Mouse (Mus musculus) cerebellum, adult 8-10 months (tissue): ENCODE measurements at regions not wholly inside any gene's neighbourhood (a gene's known extent, or its start where the extent isn't known, plus 50 kb on each side); places are given as distances from the start of the nearest gene placed in this dataset.
A peak's percentile ranks its signal among the peaks of the same experiment; 100 is the strongest.

ENCODE experiments used
- DNase-seq: peaks from one replicate; pipeline ENCODE4 v3.0.0; 2022

DNA sequence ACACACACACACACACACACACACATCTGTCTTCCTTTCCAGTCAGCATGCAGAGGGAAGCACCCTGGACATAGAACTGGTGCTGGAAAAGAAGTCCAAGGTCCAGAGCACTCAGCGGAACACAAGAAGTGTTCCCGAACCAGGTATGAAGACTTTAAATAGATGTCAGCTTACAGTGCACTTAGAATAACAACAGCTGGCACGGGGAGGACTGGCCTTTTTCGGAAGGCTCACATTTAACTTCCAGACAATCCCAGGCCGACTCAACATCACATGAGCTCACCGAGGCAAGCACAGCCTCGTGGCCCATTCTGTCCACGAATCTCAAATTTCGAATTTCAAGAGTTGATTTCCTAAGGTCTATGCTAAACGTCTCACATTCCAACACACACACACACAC, 70.9 kb upstream of the Slc25a33 start:
- DNase-seq = no peak

DNA sequence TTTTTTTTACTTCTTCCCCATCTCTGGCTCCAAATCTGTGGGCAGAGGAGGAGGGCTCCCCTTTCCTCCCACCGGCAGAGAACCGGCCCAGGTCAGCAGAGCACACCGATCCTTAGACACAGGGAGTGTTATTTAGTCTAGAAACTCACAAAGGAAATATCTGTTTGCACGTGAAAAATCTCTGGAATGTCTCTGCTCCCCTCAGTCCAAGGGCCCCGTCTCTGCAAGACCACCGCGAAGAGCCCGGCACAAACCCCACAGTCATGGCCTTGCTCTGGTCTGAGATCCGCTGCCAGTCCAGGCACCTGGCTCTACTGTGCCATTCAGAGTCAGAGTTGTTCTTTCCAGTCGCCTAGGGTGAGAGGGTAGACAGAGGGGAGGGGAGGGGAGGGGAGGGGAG, 69.7 kb upstream of the Slc25a33 start:
- DNase-seq = no peak

DNA sequence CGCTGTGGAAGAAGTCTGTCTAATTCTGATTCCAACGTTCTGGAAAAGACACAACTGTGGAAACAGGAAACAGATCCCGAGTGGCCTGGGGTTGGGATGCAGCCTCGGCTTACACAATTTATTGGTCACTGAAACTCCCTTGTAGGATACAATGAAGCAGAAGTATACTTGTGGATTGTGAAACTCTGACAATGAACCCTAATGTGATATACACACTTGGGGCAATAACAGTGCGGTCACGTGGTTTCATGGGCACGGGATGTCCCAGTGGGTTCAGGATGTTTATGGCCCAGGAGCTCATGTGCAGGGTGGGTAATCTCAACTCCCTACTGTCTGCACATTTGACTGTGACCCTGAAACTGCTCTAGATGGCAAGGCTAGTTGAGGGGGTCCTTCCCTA, 68.8 kb upstream of the Slc25a33 start:
- no peak for DNase-seq

DNA sequence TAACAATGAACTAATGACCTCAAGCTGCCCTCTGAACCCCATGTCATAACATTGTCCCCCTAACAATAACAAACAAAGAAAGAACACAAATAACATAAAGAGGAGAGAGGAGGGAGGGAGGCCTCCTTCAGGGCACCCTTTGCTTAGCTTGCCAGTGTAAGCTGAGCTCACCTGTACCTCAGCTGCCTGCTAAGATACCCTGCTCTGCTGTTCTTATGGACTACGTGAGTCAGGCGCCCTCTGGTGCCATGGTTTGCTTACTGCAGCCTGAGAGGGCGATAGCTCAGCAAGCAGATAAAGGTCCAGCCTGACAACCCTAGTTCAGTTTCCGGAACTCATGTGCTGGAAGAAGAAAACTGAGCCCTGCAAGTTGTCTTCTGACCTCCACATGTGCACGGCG, 67.8 kb upstream of the Slc25a33 start:
- DNase-seq = no peak

DNA sequence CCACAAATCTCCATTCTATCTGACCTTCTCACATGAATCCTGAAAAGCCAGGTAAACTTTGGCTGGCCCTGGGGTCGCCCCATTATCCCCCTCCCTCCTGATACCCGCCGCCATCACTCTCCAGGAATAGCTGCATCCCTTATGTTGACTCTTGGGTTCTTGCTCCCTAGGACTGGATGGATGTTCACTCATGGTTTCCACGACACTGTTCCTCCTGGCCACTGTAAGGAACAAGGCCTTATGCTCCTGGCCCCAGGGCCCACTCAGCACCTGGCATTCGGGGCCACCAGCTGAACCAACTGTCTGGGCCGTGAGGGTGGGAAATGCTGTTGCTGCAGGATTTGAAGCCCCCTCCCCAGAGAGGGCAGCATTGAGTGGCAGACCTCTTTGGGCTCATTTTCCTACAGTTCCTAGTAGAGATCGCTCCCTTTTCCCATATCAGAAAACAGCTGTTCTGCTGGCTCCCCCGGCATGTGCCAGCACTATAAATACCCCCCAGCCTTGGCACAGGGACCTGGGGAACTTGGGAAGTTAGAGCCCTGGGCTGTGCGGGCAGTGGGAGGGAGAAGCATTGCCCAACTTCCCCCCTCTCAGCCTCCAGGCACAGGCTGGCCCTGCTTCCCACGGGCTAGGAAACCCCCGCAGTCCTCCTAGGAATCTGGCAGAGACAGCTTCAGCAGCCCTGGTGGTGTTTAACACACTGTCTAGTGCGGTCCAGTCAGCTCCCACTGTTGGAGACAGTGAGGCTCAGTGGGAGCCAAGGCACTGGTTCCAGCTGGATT, 66.6 kb upstream of the Slc25a33 start:
- DNase-seq = no peak

DNA sequence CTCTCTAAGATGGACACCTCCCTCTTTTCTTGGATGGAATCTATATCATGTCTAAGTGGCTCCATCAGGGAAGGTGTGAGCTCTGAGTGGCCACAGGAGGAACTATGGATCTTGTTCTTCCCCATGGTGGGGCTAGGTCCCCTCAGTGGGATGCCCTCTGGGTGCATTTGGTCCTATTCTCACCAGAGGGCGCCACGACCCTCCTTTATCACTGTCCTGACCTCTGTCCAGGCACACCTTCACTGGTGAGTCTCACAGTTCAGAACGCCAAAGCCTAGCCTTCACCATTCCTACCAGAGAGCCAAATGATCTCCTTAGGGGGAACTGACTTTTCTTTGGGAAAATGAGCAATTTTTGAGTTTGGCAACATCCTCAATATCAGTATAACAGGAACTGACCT, 64.6 kb upstream of the Slc25a33 start:
- peak; percentile 16 for DNase-seq

DNA sequence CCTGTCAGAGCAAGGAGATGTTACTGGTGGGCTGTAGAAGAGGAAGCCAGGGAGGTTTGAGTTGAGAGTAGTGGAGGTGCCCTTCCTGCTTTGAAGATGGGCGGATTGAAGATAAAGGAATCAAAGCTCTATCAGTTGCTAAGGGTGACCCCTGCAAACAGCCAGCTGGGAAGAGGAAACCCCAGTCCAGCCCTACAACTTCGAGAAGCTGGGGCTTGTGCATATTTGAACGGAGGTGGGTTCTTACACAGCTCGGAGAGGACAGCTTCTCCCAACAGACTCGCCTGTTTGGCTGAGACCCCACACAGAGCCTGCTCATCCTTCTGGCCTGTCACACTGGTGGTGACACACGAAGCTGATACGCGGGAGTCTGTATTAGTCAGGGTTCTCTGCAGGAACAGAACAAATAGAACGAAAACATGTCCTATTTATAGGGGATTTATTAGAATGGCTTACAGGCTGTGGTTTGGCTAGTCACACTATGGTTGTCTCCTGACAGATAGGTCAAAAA, 60.6 kb upstream of the Slc25a33 start:
- no peak for DNase-seq

DNA sequence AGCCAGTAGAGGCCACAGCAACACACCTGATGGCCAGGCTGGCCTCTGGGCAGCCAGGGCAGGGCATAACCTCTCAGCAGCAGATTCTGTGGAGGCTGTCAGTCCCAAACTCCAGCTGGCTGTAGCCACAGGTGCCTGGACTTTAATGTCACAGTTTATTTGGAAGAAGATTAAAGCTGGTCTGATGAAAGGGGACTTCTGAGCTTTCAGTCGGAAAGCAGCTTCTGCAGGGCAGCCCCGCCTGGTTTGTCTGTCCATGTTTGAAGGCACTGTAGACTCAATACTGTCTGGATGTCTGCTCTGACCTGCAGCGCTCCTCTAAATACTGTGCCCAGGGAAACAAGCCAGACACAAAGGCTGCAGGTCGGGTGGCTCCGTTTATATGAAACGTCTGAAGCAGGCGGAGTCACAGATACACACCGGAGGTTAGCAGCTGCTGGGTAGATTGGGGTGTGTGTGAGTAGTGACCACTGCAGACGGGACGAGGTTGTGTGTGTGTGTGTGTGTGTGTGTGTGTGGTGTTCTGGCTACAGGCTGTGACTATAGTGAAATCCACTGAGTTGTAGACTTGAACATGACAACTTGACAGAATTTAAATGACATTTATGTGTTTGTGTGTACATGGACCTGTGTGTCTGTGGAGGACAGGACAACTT, 58.5 kb upstream of the Slc25a33 start:
- DNase-seq = no peak

DNA sequence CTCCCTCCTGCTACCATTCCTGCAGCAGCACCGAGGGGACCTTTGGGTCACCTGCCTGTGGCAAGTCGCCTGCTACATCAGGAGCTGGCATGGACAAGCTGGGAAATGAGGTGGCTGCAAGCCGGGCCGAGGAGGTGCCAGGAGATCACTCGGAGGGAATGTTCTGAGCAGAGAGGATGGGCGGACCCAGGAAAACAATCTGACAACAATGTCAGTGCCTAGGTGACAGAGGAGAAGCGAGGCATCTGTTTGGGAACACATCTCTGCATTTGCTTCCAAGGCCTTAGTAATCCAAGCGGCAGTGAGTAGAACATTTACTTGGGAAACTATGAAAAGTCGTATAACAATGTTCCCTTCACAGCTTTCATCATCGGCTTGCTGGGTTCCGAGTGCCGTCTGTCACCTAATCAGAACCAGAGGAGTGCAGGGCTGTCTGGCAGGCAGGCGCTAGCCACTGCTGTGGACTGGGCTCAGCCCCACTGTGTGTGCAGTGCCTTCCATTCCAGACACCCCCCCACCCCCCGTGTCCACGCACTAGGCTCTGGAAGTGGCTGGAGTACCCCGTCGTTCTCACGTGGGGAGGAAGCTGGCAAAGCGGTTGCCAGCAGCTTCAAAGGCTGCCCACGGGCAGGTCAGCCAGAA, 56.6 kb upstream of the Slc25a33 start:
- no peak for DNase-seq

DNA sequence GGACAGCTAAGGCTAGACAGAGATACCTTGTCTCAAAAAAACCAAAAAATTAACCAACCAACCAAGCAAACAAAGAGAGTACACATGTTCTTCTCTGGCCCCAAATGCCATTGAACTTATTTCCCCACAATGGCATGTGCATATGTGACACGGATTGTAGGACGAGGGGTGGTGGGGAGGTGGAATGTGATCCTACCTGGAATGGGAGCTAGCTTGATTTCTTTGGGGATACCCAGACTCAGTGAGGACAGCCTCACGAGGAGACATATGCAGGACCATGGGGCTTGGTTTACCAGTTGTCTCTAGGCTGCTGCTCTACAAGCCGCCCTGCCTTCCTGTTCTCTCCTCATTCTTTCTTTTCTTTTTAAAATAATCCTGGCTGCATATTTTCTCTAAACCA, 55.9 kb upstream of the Slc25a33 start:
- DNase-seq = no peak

DNA sequence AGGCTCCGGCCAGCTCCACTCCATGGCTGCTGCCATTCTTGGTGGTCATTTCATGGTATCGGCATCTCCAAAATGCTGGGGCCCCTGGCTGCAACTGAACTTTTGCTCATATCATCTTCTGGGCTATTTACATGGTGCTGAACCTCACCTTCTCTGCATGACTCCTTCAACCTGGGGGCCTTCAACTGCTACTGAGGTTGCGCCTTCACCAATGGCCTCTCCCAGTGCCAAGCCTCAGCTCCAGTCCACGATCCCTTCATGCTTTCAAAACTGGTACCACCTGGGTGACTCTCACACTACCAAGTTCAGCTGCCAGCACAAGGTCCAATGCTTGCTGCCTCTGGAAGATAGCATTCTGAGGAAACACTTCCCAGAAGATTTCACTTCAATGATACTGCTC, 53.7 kb upstream of the Slc25a33 start:
- no peak for DNase-seq
